Mouse (Mus musculus) liver, embryonic 11.5 days (tissue): ENCODE results near the gene Zscan10. TPM values are rescaled to one million over a fixed set of nuclear protein-coding genes. Genes with fewer than 3 reads are reported as not detected.
A peak's percentile ranks its signal among the peaks of the same experiment; 100 is the strongest.

Experiments used
- ATAC-seq: fragments of 200-750 bp; cut with Nextera tagmentation; replicated peaks from 2 replicates; pipeline ENCODE4 v1.8.0; 2017; ENCODE audit warnings: moderate number of reproducible peaks, mild to moderate bottlenecking, moderate TSS enrichment, moderate library complexity; ENCODE audit not compliant: low FRiP score
- DNase-seq: peaks from one replicate; pipeline ENCODE4 v3.0.0-alpha.2; 2017; ENCODE audit warnings: low spot score
- H3K27ac ChIP-seq: fragments of 300-500 bp; sonication (generic); 2 replicates; pipeline ENCODE4 v1.5.1; 2014; ENCODE audit warnings: mild to moderate bottlenecking, low read depth, low read length, control low read depth
- H3K27me3 ChIP-seq: fragments of 300-500 bp; sonication (generic); replicated peaks from 2 replicates; pipeline ENCODE4 v1.6.1; 2014; ENCODE audit warnings: low read length, mixed read lengths; ENCODE audit not compliant: control insufficient read depth, insufficient read depth
- H3K36me3 ChIP-seq: fragments of 300-500 bp; sonication (generic); 2 replicates; pipeline ENCODE4 v1.6.1; 2014; ENCODE audit warnings: mild to moderate bottlenecking, low read length, moderate library complexity, mixed read lengths; ENCODE audit not compliant: control insufficient read depth, insufficient read depth
- H3K4me1 ChIP-seq: fragments of 300-500 bp; sonication (generic); replicated peaks from 2 replicates; pipeline ENCODE4 v1.6.1; 2014; ENCODE audit warnings: low read length, mixed read lengths; ENCODE audit not compliant: control insufficient read depth, insufficient read depth
- H3K4me2 ChIP-seq: fragments of 300-500 bp; sonication (generic); 2 replicates; pipeline ENCODE4 v1.6.1; 2014; ENCODE audit warnings: mild to moderate bottlenecking, control low read depth, moderate library complexity
- H3K4me3 ChIP-seq: fragments of 300-500 bp; sonication (generic); 2 replicates; pipeline ENCODE4 v1.5.1; 2014; ENCODE audit warnings: low read depth, low read length, control low read depth
- H3K9ac ChIP-seq: fragments of 300-500 bp; sonication (generic); 2 replicates; pipeline ENCODE4 v1.6.1; 2014; ENCODE audit warnings: low read depth, low read length, control low read depth
- H3K9me3 ChIP-seq: fragments of 300-500 bp; sonication (generic); 2 replicates; pipeline ENCODE4 v1.6.1; 2016; ENCODE audit warnings: low read length, inconsistent platforms, mixed read lengths; ENCODE audit not compliant: control insufficient read depth
- WGBS: fragments of 180-500 bp; shearing (Covaris S2); extraction: QIAGEN DNeasy Blood & Tissue Kit; methylation state at CpG from one replicate; pipeline ENCODE4 v1.1.7; 2014; 5-methylcytosine and 5-hydroxymethylcytosine counted together
- polyA plus RNA-seq: library from polyadenylated mRNA; unstranded; fragments of >200 nt; fragmentation: Nextera tagmentation; extraction: Ambion mirVana; gene quantifications from 2 replicates; pipeline ENCODE4 v1.2.1, GENCODE M21; 2014

The Zscan10 gene
- polyA plus RNA-seq, 1 experiment from 2014 or later, result 0.25 TPM

- WGBS, result 50% methylated on average over 6 of the region's 6 CpGs
- no peaks in the 10 kb centered on the region for H3K4me1 ChIP-seq
- H3K4me2 ChIP-seq, result no peak overlapping the region
- no peak overlapping the region for H3K4me3 ChIP-seq
- H3K9me3 ChIP-seq, result no peaks in the 10 kb centered on the region
- peaks cover 10% of the 10 kb centered on the region; the same call in 1 of the 2 replicates for H3K27me3 ChIP-seq
- H3K9ac ChIP-seq, result no peak overlapping the region
- no peak overlapping the region for H3K27ac ChIP-seq
- ATAC-seq (no peak), DNase-seq (no peak)
- no peaks in the 10 kb centered on the region for H3K36me3 ChIP-seq
Observed at GRCm38 (mm10) chr17:23654001-23654400, 53.3 kb downstream of the Zscan10 start.

GRCm38 (mm10) chr17:23654410-23654809 is 53.8 kb downstream of the Zscan10 start:
- no peaks in the 10 kb centered on the region for H3K4me1 ChIP-seq
- no peaks in the 10 kb centered on the region for H3K36me3 ChIP-seq
- ATAC-seq (no peak), DNase-seq (no peak)
- peaks cover 10% of the 10 kb centered on the region; the same call in 1 of the 2 replicates for H3K27me3 ChIP-seq
- no peak overlapping the region for H3K9ac ChIP-seq
- 56% methylated on average over 2 of the region's 2 CpGs for WGBS
- H3K4me2 ChIP-seq, result no peak overlapping the region
- no peak overlapping the region for H3K27ac ChIP-seq
- H3K9me3 ChIP-seq, result no peaks in the 10 kb centered on the region
- no peak overlapping the region for H3K4me3 ChIP-seq

GRCm38 (mm10) chr17:23658450-23658849 is 57.8 kb downstream of the Zscan10 start:
- Histone ChIP-seq H3K36me3 (no peaks in the 10 kb centered on the region), H3K27ac (no peak overlapping the region), H3K4me1 (0 out of 2 replicates have a peak, but pooled peaks cover 4% of the 10 kb centered on the region), H3K9me3 (no peaks in the 10 kb centered on the region), H3K27me3 (peaks cover 33% of the 10 kb centered on the region), H3K9ac (no peak overlapping the region), H3K4me3 (no peak overlapping the region), H3K4me2 (no peak overlapping the region)
- DNase-seq, result no peak
- no peak for ATAC-seq
- 74% methylated on average over 3 of the region's 3 CpGs for WGBS

- 7% methylated on average over 27 of the region's 27 CpGs for WGBS
- H3K27me3 ChIP-seq, result peaks cover 33% of the 10 kb centered on the region
- H3K9me3 ChIP-seq, result no peaks in the 10 kb centered on the region
- peak within 1 kb of the TSS; percentile 47 for H3K4me2 ChIP-seq
- no peak within 1 kb of the TSS for H3K9ac ChIP-seq
- no peak within 1 kb of the TSS for H3K27ac ChIP-seq
- H3K36me3 ChIP-seq, result no peaks in the 10 kb centered on the region
- H3K4me3 ChIP-seq, result peak within 1 kb of the TSS; percentile 26; the same call in 1 of the 2 replicates
- DNase-seq (no peak), ATAC-seq (no peak)
- 0 out of 2 replicates have a peak, but pooled peaks cover 4% of the 10 kb centered on the region for H3K4me1 ChIP-seq
Observed at GRCm38 (mm10) chr17:23660117-23660875, 59.6 kb downstream of the Zscan10 start, which contains the start of gene Bicdl2. Gene Bicdl2 (plus strand): TSS chr17:23660506.

Other genes with a start within 250 kb of the Zscan10 start
- not detected in 2 replicates for gene Vmn2r116, start 216.3 kb upstream of the Zscan10 start, polyA plus RNA-seq
- not detected in 2 replicates for gene Vmn2r117, start 121.2 kb upstream of the Zscan10 start, polyA plus RNA-seq
- 14.3 and 14.8 TPM in 2 replicates for gene Zfp213, start 36.6 kb upstream of the Zscan10 start, polyA plus RNA-seq
- 5.6 and 6.3 TPM in 2 replicates for gene Zfp13, start 1.4 kb upstream of the Zscan10 start, polyA plus RNA-seq
- gene Mmp25, start 44.4 kb downstream of the Zscan10 start, polyA plus RNA-seq, result 0.27 TPM in 1 of 2 replicates, not detected in the other
- 0.37 TPM in 1 of 2 replicates, not detected in the other for gene Bicdl2, start 59.6 kb downstream of the Zscan10 start, polyA plus RNA-seq
- gene Hcfc1r1, start 72.7 kb downstream of the Zscan10 start, polyA plus RNA-seq, result 36.5 and 36.6 TPM in 2 replicates
- gene Thoc6, start 73.0 kb downstream of the Zscan10 start, polyA plus RNA-seq, result 48.9 and 50.7 TPM in 2 replicates
- 7.9 and 9.5 TPM in 2 replicates for gene Tnfrsf12a, start 76.6 kb downstream of the Zscan10 start, polyA plus RNA-seq
- 9.9 and 11.4 TPM in 2 replicates for gene Cldn6, start 78.4 kb downstream of the Zscan10 start, polyA plus RNA-seq
- 0.49 and 0.56 TPM in 2 replicates for gene Cldn9, start 83.2 kb downstream of the Zscan10 start, polyA plus RNA-seq
- 0.11 TPM in 1 of 2 replicates, not detected in the other for gene 1520401A03Rik, start 121.9 kb downstream of the Zscan10 start, polyA plus RNA-seq
- 51.5 and 60.2 TPM in 2 replicates for gene Pkmyt1, start 125.5 kb downstream of the Zscan10 start, polyA plus RNA-seq
- 10.4 and 11.4 TPM in 2 replicates for gene Paqr4, start 140.0 kb downstream of the Zscan10 start, polyA plus RNA-seq
- gene Kremen2, start 145.0 kb downstream of the Zscan10 start, polyA plus RNA-seq, result 0.60 and 0.73 TPM in 2 replicates
- 39.1 and 42.3 TPM in 2 replicates for gene Flywch1, start 170.7 kb downstream of the Zscan10 start, polyA plus RNA-seq
- gene Flywch2, start 185.2 kb downstream of the Zscan10 start, polyA plus RNA-seq, result 9.4 and 10.6 TPM in 2 replicates
- 355 and 398 TPM in 2 replicates for gene Srrm2, start 189.7 kb downstream of the Zscan10 start, polyA plus RNA-seq
- 744 and 795 TPM in 2 replicates for gene Elob, start 228.3 kb downstream of the Zscan10 start, polyA plus RNA-seq
- gene Prss33, start 235.2 kb downstream of the Zscan10 start, polyA plus RNA-seq, result not detected in 2 replicates
- not detected in 2 replicates for gene Prss32, start 243.0 kb downstream of the Zscan10 start, polyA plus RNA-seq
- 0.84 and 1.2 TPM in 2 replicates for gene Prss41, start 243.3 kb downstream of the Zscan10 start, polyA plus RNA-seq